Mouse (Mus musculus) left cerebral cortex, adult 18-20 months (tissue): ENCODE data around the gene Shisa5. TPM values are rescaled to one million over a fixed set of nuclear protein-coding genes. Genes with fewer than 3 reads are reported as not detected.

Source experiments
- DNase-seq, 2 experiments: peaks; one replicate each; pipeline ENCODE4 v3.0.0; 2021 to 2022; ENCODE audit warnings: low spot score in 2 of 2, mixed read lengths in 1 of 2
- long read RNA-seq, 2 experiments: library from polyadenylated mRNA; stranded (forward); transcript quantifications; one replicate each; pipeline ENCODE4 v2.0.0; 2021
- total RNA-seq, 2 experiments: library from RNA; stranded (reverse); gene quantifications; 2 replicates each; pipeline ENCODE4 v1.2.3; 2021

The Shisa5 gene
- total RNA-seq, result 10 to 100 TPM; 72.8 to 82.3 TPM
- long read RNA-seq, experiment 1, transcript Shisa5-202 (6 exons, 1,910 nt), result minor isoform, 8 of 135 reads
- long read RNA-seq, experiment 1, transcript Shisa5-203 (4 exons, 1,038 nt), result major isoform, 89 of 135 reads
- long read RNA-seq, experiment 1, transcript Shisa5-201 (6 exons, 1,834 nt), result minor isoform, 26 of 135 reads
- long read RNA-seq, experiment 1, partial matches to known transcripts, result 8 of 135 reads
- long read RNA-seq, experiment 1, other reads (novel, unspliced or antisense), result 4 of 135 reads
- long read RNA-seq, experiment 2, transcript Shisa5-203 (4 exons, 1,038 nt), result major isoform, 94 of 131 reads
- long read RNA-seq, experiment 2, transcript Shisa5-202 (6 exons, 1,910 nt), result minor isoform, 7 of 131 reads
- long read RNA-seq, experiment 2, transcript Shisa5-201 (6 exons, 1,834 nt), result minor isoform, 19 of 131 reads
- long read RNA-seq, experiment 2, partial matches to known transcripts, result 5 of 131 reads
- long read RNA-seq, experiment 2, other reads (novel, unspliced or antisense), result 5 of 131 reads

DNA sequence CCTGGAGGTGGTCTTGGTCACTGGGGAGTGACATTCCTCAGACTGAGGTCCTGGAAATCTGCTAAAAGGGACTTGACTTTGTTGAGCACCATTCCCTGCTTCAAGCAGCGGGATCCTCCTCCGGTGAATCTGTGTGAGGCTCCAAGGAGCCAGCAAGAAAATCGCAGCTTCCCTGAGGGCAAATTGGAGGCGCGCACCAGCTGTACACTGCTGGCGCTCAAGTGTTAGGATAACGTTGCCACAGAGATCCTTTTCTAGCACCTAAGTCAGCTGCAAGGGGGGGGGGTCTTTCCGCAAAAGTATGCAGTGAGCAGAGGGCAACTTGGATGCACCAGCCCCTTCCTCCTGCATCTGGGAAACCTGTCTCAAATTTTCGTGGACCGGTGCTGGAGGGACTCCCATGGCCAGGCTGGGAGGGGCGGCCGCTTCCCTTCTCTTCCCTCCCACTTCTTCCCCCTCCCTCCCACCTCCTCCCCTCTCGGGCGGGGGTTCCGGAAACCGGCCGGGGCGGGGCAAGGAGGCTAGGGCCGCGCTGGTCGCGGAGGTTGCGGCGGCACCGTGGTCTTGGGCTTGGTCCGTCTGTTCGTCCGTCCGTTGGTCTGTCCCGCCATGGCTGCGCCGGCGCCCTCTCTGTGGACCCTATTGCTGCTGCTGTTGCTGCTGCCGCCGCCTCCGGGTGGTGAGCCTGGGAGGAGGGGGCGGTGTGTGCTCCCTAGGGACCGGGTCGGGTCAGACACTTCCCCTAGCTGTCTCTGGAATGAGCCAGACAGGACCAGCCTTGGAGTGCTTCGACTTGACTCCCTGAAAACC, at the start of gene Shisa5:
Gene Shisa5, plus strand, starts transcription at position 480 of the 810 bp plus-strand sequence.
- DNase-seq, result no peak

DNA sequence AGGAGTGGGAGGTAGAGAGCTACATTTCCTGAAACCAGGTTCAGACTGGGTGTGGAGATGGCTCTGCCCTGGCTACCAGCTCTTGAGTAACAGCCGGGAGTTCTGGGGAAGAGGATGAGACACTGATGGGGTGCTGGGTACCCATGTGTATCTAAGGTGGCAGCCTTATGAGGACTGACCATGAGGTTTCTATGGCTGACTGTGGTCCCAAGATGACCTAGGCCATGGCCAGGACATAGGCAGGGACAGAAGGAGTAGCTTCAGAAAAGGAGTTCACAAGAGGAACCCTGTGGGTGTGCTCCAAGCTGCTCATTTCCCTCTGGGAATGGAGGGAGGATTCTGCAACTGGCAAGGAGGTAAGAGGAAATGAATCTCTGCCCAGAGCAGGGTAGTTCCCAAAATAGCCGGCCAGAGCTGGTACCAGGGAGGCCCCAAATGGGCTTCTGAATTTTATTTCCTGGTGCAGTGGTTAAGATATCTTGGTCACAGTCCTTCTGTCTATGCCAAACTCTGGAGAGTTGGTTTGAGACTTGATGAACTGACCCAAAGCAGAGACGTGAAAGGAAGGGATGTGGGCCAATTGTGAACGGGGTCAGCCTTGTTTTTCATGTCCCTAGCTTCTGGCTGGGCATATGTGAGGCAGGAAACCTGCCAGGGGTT, 48.4 kb upstream of the Shisa5 start:
- no peak for DNase-seq

GRCm38 (mm10) chr9:108990462-108990820, 47.9 kb upstream of the Shisa5 start:
- no peak for DNase-seq

DNA sequence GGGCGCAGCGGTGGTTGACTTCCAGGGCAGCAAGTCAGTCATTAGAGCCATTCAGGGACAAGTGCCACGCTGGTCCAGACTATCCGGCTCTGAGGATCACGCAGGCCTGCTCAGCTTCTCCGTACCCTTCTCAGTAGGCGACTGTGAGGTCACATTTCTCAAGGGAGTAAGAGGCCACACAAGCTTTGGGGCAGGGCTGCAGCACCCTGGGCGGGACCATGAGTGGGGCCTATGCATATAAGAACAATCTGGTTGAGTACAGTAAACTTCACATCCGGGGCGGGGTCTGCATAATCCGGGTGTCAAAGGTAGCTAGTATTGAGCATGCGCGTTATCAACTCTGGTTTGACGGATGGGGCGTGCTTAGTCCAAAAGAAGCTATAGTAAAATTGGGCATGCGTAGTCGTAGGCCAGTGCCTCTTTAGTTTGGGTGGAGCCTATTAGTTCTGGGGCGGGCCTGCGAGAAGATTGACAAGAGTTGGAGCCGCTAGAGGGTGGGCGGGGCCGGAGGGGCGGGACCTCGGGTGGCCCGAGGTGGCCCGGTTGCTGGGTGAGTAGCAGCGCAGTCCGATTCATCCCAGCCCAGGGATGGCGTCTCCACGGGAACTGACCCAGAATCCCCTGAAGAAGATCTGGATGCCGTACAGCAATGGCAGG, 46.8 kb upstream of the Shisa5 start, which contains the start of gene Pfkfb4:
Gene Pfkfb4, plus strand, starts transcription at position 351 of the 657 bp plus-strand sequence.
- DNase-seq, result peak; percentile 87 to 91

DNA sequence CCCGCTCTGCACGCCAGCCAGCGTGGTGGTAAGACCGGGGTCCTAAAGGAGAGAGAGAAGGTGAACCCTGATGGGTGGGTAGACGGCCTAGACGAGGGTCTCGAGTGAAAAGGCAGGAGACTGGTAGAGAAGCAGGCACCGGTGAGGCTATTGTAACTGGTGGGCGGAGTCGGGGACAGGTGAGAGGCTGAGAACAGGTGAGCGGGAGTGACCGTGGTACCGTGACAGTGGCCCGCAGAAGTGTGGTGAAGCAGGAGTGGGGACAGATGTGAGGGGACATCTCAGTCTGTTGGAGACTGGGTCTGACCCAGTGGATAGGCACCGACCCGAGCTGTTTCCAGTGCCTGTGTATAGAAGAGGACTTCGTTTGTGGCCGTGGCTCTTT, 46.3 kb upstream of the Shisa5 start:
- no peak for DNase-seq

GRCm38 (mm10) chr9:108992620-108993361, 45.6 kb upstream of the Shisa5 start:
- DNase-seq, result no peak

DNA sequence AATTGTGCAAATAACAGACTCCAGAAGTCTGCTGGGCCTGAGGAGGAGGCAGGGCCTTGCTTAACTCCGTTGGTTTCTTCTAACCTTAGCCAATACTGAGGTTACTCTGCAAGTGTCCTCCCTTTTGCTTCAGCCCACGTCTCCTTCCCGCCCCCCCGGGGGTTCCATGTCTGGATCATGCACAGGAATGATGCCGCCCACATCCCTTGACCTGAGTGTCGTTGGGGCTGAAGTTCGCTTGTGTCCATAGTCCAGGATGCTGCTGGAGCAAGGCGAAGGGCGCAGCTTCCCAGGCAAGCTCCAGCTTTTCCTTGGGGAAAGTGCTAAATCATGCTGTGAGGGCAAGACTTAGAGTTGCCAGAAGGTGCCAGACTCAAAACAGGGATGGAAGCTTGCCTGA, 42.0 kb upstream of the Shisa5 start:
- no peak for DNase-seq

DNA sequence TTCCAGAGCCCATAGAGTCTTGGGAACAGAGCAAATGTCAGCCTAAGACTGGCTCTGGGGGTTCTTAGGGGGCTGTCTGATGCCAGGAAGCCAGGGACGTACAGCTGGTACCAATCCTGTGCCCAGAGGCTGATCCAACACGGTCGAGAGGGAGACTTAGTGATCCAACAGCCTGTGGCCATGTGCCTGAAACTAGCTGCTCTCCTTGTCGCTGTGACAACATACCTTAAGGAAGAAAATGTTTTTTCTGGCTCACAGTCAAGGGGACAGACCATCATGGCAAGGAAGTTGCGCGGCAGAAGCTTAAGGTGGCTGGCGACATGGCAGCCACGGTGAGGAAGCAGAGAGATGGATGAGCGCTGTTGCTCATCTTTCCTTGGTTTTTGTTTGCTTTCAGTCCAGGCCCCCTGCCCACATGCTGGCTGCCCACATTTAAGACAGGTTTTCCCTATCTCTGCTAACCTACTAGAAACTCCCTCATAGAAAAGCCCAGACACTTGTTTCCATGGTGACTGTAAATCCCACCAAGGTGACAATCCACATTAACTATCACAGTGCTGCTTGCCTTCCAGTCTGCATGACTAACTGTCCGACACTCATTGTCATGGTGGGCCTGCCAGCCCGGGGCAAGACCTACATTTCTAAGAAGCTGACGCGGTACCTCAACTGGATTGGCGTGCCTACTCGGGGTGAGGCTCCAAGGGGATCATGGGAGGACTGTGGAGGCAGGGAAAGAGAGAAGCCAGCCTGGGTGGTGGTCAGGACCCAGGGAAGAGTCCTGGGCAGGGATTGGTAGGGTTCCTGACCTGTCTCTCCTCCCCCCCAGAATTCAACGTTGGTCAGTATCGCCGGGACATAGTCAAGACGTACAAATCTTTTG, 39.8 kb upstream of the Shisa5 start:
- DNase-seq, result no peak

GRCm38 (mm10) chr9:108999167-108999526, 39.2 kb upstream of the Shisa5 start:
- DNase-seq, result no peak

- DNase-seq, result peak; percentile 62 to 67
These were observed 37.6 kb upstream of the Shisa5 start for GRCm38 (mm10) chr9:109000726-109001125.

GRCm38 (mm10) chr9:109003201-109003600, 35.2 kb upstream of the Shisa5 start:
- DNase-seq, result peak in 1 of 2 experiments; percentile 63

DNA sequence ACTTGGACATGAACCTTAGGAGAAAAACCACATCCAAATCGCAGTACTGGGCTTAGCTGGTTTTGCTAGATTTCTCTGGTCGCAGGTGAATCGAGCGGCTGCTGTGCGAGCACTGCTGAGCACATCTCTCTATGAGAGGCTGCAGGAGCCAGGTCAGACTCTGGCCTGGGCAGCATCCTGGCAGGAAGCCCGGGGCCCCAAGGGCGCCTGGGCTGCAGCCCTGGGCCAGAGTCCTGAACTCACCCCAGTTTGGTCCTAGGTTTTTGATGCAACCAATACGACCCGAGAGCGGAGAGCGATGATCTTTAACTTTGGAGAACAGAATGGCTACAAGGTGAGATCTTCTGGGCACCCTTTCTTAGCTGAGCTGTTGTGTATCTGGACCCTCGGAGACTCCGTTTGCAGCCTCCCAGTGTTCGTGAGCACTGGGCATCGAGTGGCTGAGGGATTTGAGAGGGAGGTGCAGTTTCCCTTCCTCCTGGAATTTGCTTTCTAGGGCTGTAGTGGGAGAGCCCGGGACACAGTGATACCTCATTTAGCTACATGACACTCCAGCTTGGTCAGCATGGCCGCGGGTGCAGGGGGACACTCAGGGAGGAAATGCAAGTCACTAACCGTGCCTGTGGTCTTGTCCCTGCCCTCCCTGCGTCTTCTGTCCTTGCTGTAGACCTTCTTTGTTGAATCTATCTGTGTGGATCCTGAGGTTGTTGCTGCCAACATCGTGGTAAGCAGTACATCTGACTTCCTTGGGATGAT, 31.2 kb upstream of the Shisa5 start:
- no peak for DNase-seq

DNA sequence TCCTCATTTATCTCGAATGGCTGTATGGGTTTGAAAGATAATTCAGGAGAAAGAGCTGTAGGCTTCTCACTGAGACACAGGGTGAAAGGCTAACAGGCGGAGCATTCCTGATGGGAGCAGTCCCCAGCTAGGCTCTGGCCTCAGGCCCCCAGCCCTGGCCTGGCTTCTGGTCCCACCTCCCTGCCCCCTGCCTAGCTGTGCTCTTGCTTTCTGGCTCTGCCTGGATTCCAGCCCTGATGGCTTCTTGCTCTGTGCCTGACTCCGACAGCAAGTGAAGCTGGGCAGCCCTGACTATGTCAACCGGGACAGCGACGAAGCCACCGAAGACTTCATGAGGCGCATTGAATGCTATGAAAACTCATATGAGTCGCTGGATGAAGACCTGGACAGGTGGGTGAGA, 30.3 kb upstream of the Shisa5 start:
- DNase-seq, result no peak

DNA sequence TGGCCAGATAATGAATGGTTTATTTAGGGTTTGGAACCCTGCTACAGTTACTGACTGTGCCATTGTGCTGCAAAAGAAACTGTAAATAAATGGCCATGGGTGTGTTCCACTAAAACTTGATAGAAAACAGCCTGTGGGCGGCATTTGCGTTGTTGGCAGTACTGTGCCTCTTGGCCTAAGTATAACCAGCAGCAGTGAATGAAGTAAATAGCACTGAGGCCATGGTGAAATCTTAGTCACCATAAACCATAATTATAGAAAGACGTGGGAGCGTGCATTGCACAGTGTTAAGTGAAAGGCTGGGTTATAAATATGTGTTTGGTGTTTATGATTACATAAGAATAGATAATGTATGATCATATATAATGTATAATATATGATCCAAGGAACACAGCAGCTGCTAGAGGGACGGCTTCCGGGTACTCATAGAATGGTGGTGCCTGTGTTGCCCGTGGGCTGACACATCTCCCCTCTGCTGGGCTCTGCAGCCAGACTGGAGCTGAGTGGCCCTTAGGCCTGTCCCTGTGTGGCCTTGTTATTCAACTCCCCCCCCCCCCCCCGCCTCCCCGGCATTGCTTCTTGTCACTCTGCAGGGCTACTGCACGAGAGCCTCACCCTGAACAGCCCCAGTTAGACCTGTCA, 29.2 kb upstream of the Shisa5 start:
- peak; percentile 54 to 66 for DNase-seq

- peak; percentile 60 to 62 for DNase-seq
These were observed 28.6 kb upstream of the Shisa5 start for GRCm38 (mm10) chr9:109009636-109010315.

DNA sequence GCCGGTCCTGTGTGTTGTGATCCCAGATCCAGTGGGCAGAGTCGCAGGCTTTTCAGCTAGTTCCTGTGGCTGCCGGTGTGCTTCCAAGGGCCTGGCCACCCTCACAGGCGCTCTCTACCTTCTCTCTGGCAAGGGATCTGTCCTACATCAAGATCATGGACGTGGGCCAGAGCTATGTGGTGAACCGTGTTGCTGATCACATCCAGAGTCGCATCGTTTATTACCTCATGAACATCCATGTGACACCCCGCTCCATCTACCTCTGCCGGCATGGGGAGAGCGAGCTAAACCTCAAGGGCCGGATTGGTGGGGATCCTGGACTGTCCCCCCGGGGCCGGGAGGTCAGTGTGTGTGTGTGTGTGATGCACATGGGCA, 28.1 kb upstream of the Shisa5 start:
- DNase-seq, result no peak

DNA sequence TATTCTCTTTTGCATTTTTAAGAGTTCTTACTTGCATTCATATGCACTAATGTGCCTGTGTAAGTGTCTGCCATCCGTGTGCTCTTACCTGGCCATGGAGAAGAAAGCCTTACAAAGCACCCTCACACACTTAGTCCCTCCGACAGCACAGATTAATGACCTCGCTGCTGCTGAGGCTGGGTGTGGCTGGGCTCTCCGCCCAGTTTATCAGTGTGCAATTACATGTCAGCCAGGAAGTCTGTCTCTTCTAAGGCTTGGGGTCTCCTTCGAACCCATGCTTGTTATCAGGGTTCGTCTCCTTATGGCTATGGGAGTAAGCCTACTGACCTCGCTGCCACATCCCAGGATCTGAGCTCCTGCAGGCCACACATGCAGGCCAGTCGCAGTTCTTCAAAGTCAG, 23.0 kb upstream of the Shisa5 start:
- no peak for DNase-seq
